Mouse (Mus musculus): ENCODE results near the gene Tmem179b. TPM values are rescaled to one million over a fixed set of nuclear protein-coding genes. Genes with fewer than 3 reads are reported as not detected.

The Tmem179b gene
- total RNA-seq, 2 experiments from 2014 or later: 7.3 to 8.6 TPM

DNA sequence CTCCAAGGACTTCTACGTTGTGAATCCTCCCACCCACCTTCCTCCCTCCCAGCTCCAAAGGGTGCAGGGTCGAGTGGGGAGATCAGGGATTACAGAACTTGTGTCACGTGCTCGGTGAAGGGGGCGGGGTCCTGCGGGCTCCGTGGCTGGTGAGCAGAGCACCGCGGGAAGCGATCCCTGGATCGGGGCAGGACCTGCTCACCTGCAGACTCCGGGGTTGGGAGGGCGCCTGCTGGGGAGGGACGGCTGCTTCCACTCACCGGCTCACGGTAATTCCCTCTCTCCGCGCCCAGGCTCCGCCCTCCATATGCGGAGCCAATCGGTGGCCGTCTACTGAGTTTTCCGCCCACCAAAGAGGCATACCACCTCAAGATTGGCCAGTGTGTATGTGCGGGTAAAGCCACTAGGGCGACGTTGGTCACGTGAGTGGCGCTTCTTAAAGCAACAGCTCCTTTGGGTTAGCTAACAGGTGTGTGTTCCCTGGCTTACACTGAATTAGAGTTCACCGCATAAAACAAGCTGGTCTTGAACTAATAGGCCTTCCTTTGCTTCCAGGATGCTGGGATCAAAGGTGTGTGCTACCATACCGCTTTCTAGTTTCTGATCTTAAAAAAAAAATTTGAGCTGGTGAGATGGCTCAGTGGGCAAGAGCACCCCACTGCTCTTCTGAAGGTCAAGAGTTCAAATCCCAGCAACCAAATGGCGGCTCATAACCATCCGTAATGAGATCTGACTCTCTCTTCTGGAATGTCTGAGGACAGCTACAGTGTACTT, 11.9 kb upstream of the Tmem179b start, which contains the start of gene Taf6l:
Gene Taf6l, minus strand, starts transcription at position 410 of the 774 bp plus-strand sequence.
- DNase-seq (ENCODE audit: low spot score): peak; percentile 94

DNA sequence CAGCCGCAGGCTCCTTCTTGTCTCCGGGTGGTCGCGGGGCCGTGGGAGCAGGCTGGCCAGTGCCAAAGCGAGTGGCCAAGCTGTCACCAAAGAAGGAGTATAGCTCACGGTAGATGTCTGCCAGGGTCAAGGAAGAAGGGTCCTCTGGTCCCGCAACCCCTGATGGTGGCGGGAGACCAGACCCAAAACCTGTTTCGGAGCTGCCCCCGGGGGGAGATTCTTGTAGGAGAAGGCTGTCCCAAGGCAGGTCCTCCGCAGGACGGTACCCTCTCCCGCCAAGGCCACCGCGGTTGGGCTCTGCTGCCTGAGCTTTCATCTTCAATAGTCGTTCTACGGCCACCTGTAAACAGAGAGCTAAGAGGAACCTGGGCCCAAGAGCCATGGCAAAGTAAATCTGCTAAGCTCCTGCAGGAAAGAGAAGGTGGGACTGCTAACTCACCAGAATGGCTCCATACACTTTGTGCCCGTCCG, 719 bp upstream of the Tmem179b start:
- DNase-seq (ENCODE audit: low spot score): peak; percentile 19

DNA sequence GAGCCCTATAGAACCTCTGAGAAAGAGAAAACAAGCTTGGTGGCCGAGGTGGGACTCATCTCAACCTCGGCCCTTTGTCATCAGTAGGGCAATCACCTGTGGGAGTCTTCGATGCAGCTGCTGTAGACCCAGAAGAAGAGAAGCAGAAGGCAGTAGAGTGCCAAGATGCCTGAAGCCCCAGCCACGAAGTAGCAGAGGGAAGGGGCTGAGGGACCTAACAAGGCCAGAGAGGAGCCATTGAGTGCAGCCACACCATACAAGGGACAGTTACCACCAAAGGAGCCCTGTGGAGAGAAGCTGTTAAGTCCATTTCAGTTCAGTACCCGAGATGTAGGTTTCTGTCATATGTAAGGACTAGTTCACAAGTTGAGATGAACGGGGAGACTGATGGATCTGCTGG, 858 bp downstream of the Tmem179b start:
- DNase-seq (ENCODE audit: low spot score): no peak

DNA sequence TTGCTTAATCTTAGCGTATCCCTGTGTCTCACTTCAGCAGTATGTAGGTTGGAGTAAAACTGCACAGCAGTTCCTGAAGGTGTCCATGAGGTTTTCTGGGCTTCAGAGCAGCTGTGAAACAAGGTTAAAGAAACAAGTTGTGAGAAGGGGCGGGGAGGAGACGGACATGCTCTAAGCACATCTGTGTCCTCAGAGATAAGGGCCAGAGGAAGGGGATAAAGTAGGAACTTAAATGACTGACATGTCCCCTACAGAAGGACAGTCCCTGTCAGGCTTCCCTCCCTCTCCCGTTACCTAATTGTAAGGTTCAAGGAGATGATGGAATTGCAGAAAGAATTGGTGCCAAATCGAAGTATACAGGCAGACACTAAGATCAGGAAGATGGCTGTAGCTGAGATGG, 1.3 kb downstream of the Tmem179b start:
- DNase-seq (ENCODE audit: low spot score): no peak

DNA sequence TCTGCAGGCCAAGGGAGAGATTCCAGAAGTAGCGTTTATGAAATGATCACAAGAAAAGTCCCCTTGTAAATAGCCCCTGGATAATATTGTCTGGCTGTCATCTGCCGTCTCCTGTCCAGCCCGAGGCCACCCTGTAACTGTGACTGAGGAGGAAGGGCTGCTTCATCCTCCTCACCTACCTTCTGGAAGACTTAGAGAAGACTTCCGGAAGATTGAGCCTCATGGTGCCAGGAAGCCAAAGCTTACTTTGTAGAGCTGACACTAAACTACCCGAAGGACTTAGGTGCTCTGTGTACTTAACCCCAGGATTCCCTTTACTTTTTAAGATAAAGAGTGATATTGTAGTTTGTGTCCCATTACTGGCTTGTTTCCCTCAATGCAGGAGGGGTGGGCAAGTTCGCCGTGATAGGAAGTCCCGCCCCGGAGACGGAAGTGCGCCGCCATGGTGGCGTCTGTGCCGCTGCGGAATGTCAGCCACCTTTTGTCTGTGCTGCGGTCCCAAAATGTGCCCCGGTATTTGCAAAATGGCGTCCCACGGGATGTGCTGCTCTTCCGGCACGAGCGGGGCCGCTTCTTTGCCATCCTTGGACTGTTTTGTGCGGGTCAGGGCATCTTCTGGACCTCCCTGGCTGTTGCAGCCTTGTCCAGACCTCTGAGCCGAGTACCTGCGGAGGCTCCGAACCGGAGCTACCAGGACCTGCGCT, 3.5 kb downstream of the Tmem179b start, which contains the start of gene Tmem223:
Gene Tmem223, plus strand, starts transcription at position 430 of the 704 bp plus-strand sequence.
- peak; percentile 77 for DNase-seq (ENCODE audit: low spot score)

DNA sequence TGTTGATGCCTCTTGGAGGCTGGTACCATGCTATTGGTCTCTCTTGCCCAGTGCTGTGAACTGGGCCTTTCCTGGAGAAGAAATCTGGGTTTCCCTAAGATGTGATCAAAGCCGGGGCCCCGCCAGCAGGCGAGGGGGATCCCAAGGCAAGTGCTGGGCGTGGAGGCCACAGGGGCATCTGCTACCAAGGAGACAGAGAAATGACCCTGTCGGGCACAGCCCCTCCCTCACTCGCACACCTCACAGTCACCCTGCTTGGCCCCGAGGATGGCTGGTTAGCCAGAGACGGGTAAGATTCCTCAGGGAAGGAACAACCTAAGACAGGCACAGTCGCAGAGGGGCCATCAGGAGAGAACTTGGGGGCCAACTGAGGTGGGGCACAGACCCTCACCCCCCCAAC, 8.7 kb downstream of the Tmem179b start:
- DNase-seq (ENCODE audit: low spot score): no peak

DNA sequence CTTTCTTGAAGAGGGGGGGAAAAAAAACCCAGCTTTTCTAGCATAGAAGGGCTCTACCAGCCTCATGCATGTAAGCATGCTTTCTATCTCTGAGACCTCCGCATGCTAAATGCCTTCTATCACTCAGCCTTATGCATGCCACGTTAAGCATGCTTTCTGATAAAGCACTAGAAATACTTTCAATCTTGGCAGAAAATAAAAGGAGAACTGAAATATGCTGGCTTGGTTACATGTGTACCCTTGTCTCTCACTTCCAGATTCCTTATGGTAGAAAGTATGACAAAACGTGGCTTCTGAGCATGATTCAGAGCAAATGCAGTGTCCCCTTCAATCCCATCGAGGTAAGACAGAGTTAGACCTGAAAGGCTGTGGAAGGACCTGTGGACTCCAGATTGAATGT, 11.0 kb downstream of the Tmem179b start:
- DNase-seq (ENCODE audit: low spot score): no peak

DNA sequence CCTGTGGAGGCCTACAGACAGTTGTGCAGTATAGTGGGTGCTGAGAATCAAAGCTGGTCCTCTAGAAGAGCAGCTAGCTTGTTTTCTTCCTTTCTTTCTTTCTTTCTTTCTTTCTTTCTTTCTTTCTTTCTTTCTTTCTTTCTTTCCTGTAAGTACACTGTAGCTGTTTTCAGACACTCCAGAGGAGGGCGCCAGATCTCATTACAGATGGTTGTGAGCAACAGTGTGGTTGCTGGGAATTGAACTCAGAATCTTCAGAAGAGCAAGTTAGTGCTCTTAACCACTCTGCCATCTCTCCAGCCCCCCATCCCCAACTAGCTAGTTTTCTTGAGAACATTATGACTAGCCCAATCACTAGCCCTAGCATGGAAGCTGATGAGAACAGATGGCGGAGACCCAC, 13.5 kb downstream of the Tmem179b start:
- no peak for DNase-seq (ENCODE audit: low spot score)

DNA sequence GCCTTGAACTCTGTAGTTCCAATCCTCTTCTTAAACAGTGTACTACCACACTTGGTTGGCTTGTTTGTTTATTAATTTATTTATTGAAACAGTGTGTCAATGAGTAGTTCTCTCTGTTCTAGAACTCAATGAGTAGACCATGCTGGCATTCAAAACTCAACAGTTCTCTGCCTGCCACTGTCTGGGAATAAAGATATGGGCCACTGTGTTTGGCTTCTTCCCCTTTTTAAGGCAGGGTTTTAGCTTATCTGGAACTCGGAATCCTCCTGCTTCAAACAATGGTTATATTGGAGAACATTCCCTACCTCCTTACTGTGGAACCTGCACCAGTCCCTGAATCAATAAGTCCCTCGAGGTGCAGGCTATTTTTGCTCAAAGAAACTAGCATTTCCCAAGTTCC, 15.4 kb downstream of the Tmem179b start:
- no peak for DNase-seq (ENCODE audit: low spot score)

DNA sequence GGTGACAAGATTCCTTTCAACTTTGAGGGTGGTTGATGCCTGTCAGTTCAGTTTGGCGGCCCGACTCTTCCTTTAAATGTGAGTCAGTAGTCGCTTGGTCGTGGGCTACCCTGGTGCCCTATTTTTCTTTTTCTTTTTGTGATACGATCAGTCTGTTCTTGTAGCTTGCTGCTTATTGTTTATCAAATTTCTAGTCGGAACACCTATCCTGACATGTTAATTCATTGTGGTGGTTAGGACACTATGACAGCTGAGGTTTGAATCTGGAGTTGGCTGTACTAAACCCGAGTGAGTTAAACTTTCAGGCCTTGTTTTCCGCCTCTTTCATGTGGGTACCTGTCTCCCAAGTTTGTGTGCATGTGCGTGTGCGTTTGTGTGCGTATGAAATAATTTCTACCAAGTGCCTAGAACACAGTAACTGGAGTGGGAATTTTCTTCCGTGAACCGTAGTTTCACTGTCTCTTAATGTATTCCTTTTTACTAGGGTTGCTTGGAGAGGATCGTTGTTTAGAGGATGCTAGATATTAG, 16.7 kb downstream of the Tmem179b start:
- no peak for DNase-seq (ENCODE audit: low spot score)

DNA sequence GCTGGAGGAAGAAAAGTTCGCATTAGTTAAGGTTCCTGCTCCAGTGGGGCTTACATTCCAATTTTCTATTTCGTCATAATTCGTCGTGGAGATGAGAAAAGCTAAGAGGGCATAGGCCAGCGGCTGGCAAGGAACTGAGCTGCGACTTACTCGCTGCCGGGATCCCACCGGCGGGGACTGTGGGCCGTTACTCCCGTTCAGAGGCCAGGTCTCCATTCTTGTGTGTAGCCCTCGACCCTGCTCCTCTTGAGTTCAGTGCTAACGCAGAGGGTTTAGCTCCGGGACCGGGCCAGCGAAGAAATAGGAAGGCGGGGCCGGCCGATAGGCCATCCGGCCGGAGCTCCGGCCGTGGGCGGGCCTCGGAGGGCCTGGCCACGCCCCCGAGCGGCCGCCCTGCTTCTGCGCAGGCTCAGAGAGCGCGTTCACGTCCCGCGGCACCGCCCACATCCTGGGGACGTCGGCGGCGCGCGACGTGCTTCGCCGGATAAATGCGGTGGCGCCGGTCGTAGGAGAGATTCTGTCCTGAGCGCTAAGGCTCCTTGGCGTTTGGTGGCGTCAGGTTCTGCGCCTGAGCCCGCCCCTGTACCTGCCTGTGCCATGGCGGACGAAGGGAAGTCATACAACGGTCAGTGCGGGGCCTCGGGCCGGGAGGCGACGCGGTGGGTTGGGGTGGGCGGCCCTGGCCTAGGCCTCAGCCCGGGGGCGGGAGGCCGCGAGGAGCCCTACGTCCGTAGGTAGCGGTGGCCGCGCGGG, 17.5 kb downstream of the Tmem179b start, which contains the start of gene Nxf1:
Gene Nxf1, plus strand, starts transcription at position 439 of the 753 bp plus-strand sequence.
- peak; percentile 91 for DNase-seq (ENCODE audit: low spot score)

DNA sequence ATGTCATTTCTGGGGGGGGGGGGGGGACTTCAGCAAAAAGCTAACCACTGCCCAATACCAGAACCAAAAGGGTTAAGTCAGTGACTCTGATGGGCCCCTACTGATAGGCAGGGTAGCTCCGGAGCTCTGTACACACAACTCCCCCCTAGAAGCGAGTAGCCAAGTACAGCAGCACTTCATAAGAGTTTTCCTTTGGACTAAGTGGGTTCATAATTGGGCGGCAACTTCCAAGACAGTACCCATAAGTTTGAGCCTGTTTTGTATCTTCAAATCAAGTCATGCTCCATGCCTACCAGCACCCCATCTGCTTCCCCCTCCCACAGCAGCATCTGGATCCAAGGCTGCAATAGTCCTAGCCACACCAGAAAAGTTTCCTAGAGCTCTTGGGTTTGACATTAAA, 18.6 kb downstream of the Tmem179b start:
- no peak for DNase-seq (ENCODE audit: low spot score)

DNA sequence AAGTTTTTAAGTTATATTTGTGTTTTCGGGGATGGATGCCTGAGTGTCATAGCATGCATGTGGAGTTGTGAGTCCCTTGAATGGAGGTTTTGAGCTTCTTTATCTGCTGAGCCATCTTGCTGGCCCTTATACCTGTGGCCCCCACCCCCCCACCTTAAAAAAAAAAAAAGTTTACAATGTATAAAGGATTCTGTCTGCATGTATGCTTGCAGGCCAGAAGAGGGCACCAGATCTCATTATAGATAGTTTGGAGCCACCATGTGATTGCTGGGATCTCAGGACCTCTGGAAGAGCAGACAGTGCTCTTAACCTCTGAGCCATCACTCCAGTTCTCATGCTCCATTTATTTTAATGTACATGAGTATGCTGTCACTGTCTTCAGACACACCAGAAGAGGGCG, 26.9 kb downstream of the Tmem179b start:
- DNase-seq (ENCODE audit: low spot score): no peak

DNA sequence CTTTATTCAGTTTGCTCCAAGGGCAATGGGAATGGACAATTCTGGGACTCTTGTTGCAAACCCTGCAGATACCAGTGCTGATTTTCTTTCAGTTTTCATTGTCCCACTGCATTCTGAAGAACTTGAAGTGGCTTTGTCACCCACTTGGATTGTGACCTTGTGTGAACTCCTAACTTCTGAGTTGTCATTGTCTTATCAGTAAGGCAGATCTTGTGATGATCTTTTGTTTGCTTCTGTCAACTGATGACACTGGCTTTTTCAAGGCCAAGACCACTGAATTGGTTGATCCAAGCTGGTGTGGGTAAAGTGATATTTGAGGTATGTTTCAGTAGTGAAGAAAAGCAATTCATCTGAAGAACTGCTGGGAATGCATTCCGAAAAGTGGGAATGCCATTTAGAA, 28.9 kb downstream of the Tmem179b start:
- no peak for DNase-seq (ENCODE audit: low spot score)

DNA sequence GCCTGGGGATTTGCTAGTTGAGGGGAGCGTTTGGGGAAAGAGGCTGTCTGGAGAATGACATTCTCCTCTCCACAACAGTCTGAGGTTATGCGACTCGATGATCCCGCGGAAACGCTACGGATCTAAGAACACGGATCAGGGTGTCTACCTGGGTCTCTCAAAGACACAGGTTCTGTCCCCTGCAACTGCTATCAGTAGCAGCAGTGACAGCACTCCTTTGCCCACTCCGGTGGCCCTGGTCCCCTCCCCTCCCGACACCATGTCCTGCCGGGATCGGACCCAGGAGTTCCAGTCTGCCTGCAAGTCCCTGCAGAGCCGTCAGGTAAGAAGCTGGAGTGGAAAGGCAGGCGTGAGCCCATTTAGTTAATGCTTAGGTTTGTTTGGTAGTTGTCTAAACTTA, 32.1 kb downstream of the Tmem179b start:
- no peak for DNase-seq (ENCODE audit: low spot score)

DNA sequence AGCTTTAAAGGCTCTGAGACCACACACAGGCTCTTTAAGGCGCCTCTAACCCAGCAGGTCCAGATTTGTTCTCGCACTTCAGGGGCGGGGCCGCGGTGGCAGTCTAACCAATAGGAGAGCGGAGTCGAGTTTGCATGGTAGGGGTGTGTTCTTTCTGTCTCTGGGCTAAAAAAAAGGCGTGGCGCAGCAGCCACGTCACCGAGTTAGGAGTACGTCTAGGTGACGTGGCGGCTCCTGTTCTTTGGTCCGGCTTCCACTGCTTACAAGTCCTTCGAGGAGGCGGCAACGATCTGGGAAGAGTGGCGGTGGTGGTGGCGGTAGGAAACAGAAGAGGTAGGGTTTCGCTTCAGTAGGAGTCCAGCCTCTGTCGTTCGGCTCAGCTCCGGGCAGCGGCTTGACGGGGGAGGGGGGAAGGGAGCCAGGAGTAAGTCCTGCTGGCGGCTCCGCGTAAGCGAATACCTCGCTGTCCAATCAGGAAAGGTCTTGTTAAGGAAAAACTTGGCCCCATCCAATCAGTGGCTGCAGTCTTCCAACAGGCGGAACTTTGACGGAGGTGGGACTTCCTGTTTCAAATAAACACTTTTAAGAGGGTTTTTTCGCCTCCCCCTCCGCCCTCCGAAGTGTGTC, 32.9 kb downstream of the Tmem179b start, which contains the start of gene Stx5a:
Gene Stx5a, plus strand, starts transcription at position 171 of the 627 bp plus-strand sequence.
- DNase-seq (ENCODE audit: low spot score): peak; percentile 95

DNA sequence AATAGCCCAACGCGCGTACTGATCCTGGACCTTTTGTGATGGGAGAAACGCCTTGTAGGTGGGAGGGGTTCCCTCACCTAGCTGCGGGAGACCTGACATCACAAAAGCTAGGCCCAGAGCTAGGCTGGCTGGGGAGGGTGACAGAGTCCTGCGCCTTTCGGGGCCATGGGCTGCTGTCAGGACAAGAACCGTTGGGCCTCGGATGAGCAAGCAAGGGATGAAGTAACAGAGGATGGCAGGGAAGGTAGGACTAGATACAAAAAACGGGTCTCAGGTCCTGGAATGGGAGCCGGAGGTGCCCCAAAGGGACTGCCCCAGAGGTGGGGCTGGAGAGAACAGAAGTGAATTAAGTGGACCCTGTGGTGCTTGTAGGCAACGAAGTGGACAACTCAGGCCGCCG, 33.7 kb downstream of the Tmem179b start, which contains the start of gene 1700092M07Rik:
Gene 1700092M07Rik, plus strand, starts transcription at position 116 of the 400 bp plus-strand sequence.
- no peak for DNase-seq (ENCODE audit: low spot score)

DNA sequence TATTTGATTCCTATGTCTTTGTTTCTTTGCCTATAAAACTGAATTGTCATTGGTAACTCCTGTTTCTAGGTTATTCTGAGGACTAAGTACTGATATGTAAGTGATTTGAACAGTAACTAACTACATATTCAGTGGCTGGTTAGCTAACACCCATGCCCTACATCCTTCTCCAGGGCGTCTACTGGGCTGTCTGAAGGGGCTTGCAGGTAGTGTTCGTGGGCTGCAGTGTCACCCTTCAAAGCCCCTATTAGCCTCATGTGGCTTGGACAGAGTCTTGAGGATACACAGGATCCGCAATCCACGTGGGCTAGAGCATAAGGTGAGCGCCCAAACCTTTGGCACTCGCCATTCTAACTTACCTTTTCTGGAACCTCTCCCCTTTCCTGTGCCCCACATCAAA, 34.6 kb downstream of the Tmem179b start:
- DNase-seq (ENCODE audit: low spot score): no peak

DNA sequence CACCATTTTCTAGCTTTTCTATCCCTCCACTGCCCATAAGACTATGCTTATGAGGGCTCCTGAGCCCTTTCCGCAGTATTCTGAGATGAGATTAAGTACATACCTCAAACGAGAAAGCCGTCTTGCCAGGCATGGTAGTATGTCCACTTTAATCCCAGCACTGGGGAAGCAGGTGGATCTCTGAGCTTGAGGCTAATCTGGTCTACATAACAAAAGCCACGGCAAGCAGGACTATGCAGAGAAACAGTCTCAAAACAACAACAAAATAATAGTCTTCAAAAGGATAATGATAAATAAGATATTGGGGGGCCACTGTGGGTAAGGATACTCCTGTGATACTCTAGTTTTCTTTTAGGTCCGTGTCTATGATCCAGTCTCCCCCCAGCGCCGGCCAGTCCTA, 35.4 kb downstream of the Tmem179b start:
- DNase-seq (ENCODE audit: low spot score): no peak

DNA sequence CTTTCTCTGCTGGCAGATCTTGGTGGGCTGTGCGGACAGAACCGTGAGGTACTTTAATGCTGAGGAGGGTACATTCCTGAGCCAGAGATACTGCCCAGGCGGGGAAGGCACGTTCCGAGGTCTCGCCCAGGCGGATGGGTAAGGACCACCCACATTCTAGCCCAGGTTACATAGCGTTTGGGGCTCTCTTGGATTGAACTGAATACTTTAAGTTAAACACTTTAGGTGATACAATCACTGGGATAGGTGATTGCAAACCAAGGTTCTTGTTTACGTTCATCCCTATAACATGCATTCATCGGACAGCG, 38.2 kb downstream of the Tmem179b start:
- no peak for DNase-seq (ENCODE audit: low spot score)

Measured in gastrocnemius, adult 18-20 months (tissue).